Mouse (Mus musculus) forebrain, embryonic 14.5 days (tissue): ENCODE measurements around the gene Ewsr1. TPM values are rescaled to one million over a fixed set of nuclear protein-coding genes. Genes with fewer than 3 reads are reported as not detected.

Experiments
- ATAC-seq: fragments of 200-750 bp; cut with Nextera tagmentation; 2 replicates; pipeline ENCODE4 v1.8.0; 2017; ENCODE audit warnings: mild to moderate bottlenecking, moderate library complexity
- DNase-seq: peaks from one replicate; pipeline ENCODE4 v3.0.0-alpha.2; 2015; ENCODE audit warnings: low spot score
- H3K27ac ChIP-seq: fragments of 300-500 bp; sonication (generic); 2 replicates; pipeline ENCODE4 v1.5.1; 2014; ENCODE audit warnings: low read depth, mild to moderate bottlenecking, control low read depth, low read length, moderate library complexity
- H3K27me3 ChIP-seq: fragments of 300-500 bp; sonication (generic); replicated peaks from 2 replicates; pipeline ENCODE4 v1.6.1; 2014; ENCODE audit warnings: low read length, control low read depth, mixed read lengths; ENCODE audit not compliant: control insufficient read depth, insufficient read depth
- H3K36me3 ChIP-seq: fragments of 300-500 bp; sonication (generic); 2 replicates; pipeline ENCODE4 v1.6.1; 2014; ENCODE audit warnings: low read length, control low read depth; ENCODE audit not compliant: control insufficient read depth, insufficient read depth
- H3K4me1 ChIP-seq: fragments of 300-500 bp; sonication (generic); 2 replicates; pipeline ENCODE4 v1.6.1; 2014; ENCODE audit warnings: antibody characterized with exemption, low read length, control low read depth; ENCODE audit not compliant: control insufficient read depth, insufficient read depth
- H3K4me2 ChIP-seq: fragments of 300-500 bp; sonication (generic); 2 replicates; pipeline ENCODE4 v1.6.1; 2014; ENCODE audit warnings: mild to moderate bottlenecking, control low read depth, low read length
- H3K4me3 ChIP-seq: fragments of 300-500 bp; sonication (generic); 2 replicates; pipeline ENCODE4 v1.5.1; 2014; ENCODE audit warnings: low read depth, low read length, control low read depth
- H3K9ac ChIP-seq: fragments of 300-500 bp; sonication (generic); 2 replicates; pipeline ENCODE4 v1.6.1; 2014; ENCODE audit warnings: mild to moderate bottlenecking, low read length, control low read depth, moderate library complexity
- H3K9me3 ChIP-seq: fragments of 300-500 bp; sonication (generic); replicated peaks from 2 replicates; pipeline ENCODE4 v1.6.1; 2016; ENCODE audit warnings: low read length, control low read depth, mixed read lengths; ENCODE audit not compliant: control insufficient read depth
- WGBS: fragments of 180-500 bp; shearing (Covaris S2); extraction: QIAGEN DNeasy Blood & Tissue Kit; methylation state at CpG from one replicate; pipeline ENCODE4 v1.1.7; 2014; 5-methylcytosine and 5-hydroxymethylcytosine counted together
- polyA plus RNA-seq: library from polyadenylated mRNA; unstranded; fragments of >200 nt; fragmentation: Nextera tagmentation; extraction: Ambion mirVana; gene quantifications from 2 replicates; pipeline ENCODE4 v1.2.1, GENCODE M21; 2014

Ewsr1 gene
- polyA plus RNA-seq, 1 experiment from 2014 or later, result 433 TPM

DNA sequence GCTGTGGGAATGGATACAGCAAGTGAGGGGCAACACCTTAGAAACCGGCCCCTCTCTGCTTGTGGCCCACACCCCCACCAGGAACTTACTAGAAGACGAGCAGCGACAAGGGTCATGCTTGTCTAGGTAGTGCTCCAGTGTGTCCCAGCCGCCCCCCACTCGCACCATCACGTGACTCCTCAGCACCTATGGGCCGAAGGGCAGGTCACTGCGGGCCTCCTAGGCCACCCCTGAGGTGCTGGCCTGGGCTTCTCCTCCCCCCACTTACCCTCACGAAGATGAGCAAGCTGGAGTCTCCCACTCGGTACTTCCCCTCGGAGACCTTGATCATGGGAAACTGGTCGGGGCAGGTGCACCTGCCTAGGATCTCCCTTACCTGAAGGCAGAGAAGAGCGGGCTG, 36.7 kb downstream of the Ewsr1 start:
- peaks cover 23% of the 10 kb centered on the region for H3K4me1 ChIP-seq
- H3K9ac ChIP-seq, result no peak overlapping the region; the same call in 1 of the 2 replicates
- peaks cover 56% of the 10 kb centered on the region for H3K27me3 ChIP-seq
- DNase-seq, result no peak
- peak overlapping the region; percentile 30 for H3K4me3 ChIP-seq
- ATAC-seq, result no peak
- WGBS, result 20% methylated on average over 13 of the region's 13 CpGs
- no peak overlapping the region for H3K27ac ChIP-seq
- H3K36me3 ChIP-seq, result peaks cover 3% of the 10 kb centered on the region; the same call in 1 of the 2 replicates
- peak overlapping the region; percentile 65 for H3K4me2 ChIP-seq
- no peaks in the 10 kb centered on the region for H3K9me3 ChIP-seq

GRCm38 (mm10) chr11:5061413-5062139, 37.5 kb downstream of the Ewsr1 start:
- peaks cover 63% of the 10 kb centered on the region for H3K27me3 ChIP-seq
- peak; percentile 13; the same call in 1 of the 2 replicates for ATAC-seq
- WGBS, result under 1% methylated on average over 52 of the region's 62 CpGs

GRCm38 (mm10) chr11:5060756-5061412, 38.2 kb downstream of the Ewsr1 start:
- peaks cover 66% of the 10 kb centered on the region for H3K27me3 ChIP-seq
- no peak for DNase-seq
- H3K4me3 ChIP-seq, result peak overlapping the region; percentile 30; the same call in 1 of the 2 replicates
- peaks cover 28% of the 10 kb centered on the region for H3K4me1 ChIP-seq
- no peak for ATAC-seq
- no peaks in the 10 kb centered on the region for H3K9me3 ChIP-seq
- no peak overlapping the region for H3K27ac ChIP-seq
- 59% methylated on average over 25 of the region's 28 CpGs for WGBS
- no peak overlapping the region for H3K9ac ChIP-seq
- no peaks in the 10 kb centered on the region; the same call in 1 of the 2 replicates for H3K36me3 ChIP-seq
- peak overlapping the region; percentile 65 for H3K4me2 ChIP-seq

More at GRCm38 (mm10) chr11:5061413-5062139, 37.5 kb downstream of the Ewsr1 start:
- peaks cover 24% of the 10 kb centered on the region for H3K4me1 ChIP-seq
- H3K4me2 ChIP-seq, result peak overlapping the region; percentile 65
- DNase-seq, result peak; percentile 80
- peak overlapping the region; percentile 30 for H3K4me3 ChIP-seq
- no peak overlapping the region for H3K27ac ChIP-seq
- peak overlapping the region; percentile 40; the same call in 1 of the 2 replicates for H3K9ac ChIP-seq
- H3K9me3 ChIP-seq, result no peaks in the 10 kb centered on the region
- H3K36me3 ChIP-seq, result no peaks in the 10 kb centered on the region; the same call in 1 of the 2 replicates

GRCm38 (mm10) chr11:5059704-5060156, 39.3 kb downstream of the Ewsr1 start:
- ATAC-seq (no peak), DNase-seq (peak; percentile 49)
- Histone ChIP-seq H3K4me2 (no peak overlapping the region), H3K9me3 (no peaks in the 10 kb centered on the region), H3K27ac (no peak overlapping the region), H3K9ac (no peak overlapping the region), H3K4me3 (no peak overlapping the region), H3K4me1 (peaks cover 27% of the 10 kb centered on the region), H3K27me3 (peaks cover 69% of the 10 kb centered on the region), H3K36me3 (no peaks in the 10 kb centered on the region; the same call in 1 of the 2 replicates)
- 6% methylated on average over 27 of the region's 27 CpGs for WGBS

DNA sequence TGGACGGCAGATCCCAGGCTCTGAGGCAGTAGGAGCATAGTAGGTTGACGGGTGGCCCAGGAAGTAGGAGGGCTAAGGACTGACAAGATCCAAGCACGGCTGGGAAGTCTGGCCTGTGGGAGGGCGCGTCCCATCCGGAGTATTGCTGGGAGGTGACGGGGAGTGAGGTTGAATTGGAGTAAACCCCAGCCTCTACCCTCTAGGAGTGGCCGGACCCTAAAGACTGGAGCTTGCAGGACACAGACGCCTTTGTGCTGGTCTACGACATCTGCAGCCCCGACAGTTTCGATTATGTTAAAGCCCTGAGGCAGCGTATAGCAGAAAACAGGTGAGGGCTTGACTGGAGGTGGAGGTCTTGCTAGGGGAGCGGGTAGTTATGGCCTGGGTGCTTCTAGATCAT, 39.8 kb downstream of the Ewsr1 start:
- Histone ChIP-seq H3K4me2 (no peak overlapping the region), H3K4me1 (peaks cover 24% of the 10 kb centered on the region), H3K4me3 (no peak overlapping the region), H3K9me3 (no peaks in the 10 kb centered on the region), H3K27ac (no peak overlapping the region), H3K27me3 (peaks cover 69% of the 10 kb centered on the region), H3K9ac (no peak overlapping the region), H3K36me3 (no peaks in the 10 kb centered on the region; the same call in 1 of the 2 replicates)
- DNase-seq (no peak), ATAC-seq (no peak)
- 33% methylated on average over 14 of the region's 14 CpGs for WGBS

DNA sequence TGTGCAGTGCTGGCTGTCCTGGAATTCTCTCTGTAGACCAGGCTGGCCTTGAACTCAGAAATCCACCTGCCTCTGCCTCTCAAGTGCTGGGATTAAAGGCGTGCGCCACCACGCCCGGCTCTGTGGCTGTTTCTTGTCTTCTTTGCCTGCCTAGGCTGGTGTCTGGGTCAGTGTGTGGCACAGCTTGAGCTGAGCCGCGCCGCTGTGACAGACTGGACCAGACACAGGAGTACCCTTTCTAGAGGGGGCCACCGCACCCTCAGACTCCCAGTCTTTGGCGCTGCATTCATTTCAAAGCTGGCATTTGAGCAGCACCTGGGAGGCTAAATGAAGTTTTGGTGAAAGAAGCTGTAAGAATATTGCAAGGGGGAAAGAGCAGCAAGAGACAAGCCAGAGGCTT, 40.3 kb downstream of the Ewsr1 start:
- 38% methylated on average over 9 of the region's 9 CpGs for WGBS
- no peak for DNase-seq
- peaks cover 20% of the 10 kb centered on the region for H3K4me1 ChIP-seq

GRCm38 (mm10) chr11:5057856-5058641, 41.0 kb downstream of the Ewsr1 start, which contains the start of gene Rasl10a:
Gene Rasl10a (plus strand): TSS chr11:5058128.
- peak within 1 kb of the TSS; percentile 79 for H3K4me2 ChIP-seq
- ATAC-seq (peak; percentile 8; the same call in 1 of the 2 replicates), DNase-seq (no peak)
- peak within 1 kb of the TSS; percentile 60 for H3K9ac ChIP-seq
- H3K4me3 ChIP-seq, result peak within 1 kb of the TSS; percentile 41
- 2% methylated on average over 76 of the region's 77 CpGs for WGBS
- peaks cover 63% of the 10 kb centered on the region for H3K27me3 ChIP-seq
- no peaks in the 10 kb centered on the region for H3K9me3 ChIP-seq
- peaks cover 20% of the 10 kb centered on the region for H3K4me1 ChIP-seq
- no peaks in the 10 kb centered on the region; the same call in 1 of the 2 replicates for H3K36me3 ChIP-seq
- no peak within 1 kb of the TSS for H3K27ac ChIP-seq

More for the DNA sequence above, 40.3 kb downstream of the Ewsr1 start:
- Histone ChIP-seq H3K36me3 (no peaks in the 10 kb centered on the region; the same call in 1 of the 2 replicates), H3K9me3 (no peaks in the 10 kb centered on the region), H3K4me2 (no peak overlapping the region), H3K27ac (no peak overlapping the region), H3K4me3 (no peak overlapping the region), H3K9ac (no peak overlapping the region), H3K27me3 (peaks cover 66% of the 10 kb centered on the region)
- ATAC-seq, result no peak

GRCm38 (mm10) chr11:5057541-5057855, 41.6 kb downstream of the Ewsr1 start:
- Histone ChIP-seq H3K4me1 (peaks cover 17% of the 10 kb centered on the region), H3K9me3 (no peaks in the 10 kb centered on the region), H3K27ac (no peak overlapping the region), H3K27me3 (peaks cover 58% of the 10 kb centered on the region), H3K9ac (peak overlapping the region; percentile 60), H3K36me3 (no peaks in the 10 kb centered on the region; the same call in 1 of the 2 replicates), H3K4me3 (peak overlapping the region; percentile 41), H3K4me2 (peak overlapping the region; percentile 79)
- DNase-seq (no peak), ATAC-seq (no peak)
- WGBS, result 14% methylated on average over 8 of the region's 8 CpGs
